Mouse (Mus musculus): ENCODE results near the gene Scyl1.

DNA sequence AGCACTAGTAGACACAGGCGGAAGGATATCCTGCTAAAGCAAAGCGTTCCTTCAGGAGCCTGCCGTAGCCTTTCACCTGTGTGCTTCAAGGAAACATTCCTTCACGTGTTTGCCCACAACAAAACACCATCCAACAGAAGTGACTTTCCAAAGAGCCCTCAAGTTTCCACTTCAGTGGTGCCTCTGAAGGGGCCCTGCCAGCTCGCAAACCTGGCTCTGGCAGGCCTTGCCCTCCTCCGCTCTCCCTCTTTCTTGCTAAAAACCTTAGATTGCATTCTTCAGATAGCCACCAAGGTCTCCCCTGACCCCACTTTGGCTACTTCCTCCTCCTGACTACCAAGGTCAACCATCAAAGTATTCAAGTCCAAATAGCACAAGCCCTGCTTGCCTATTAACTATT, 10.3 kb upstream of the Scyl1 start:
- TF ChIP-seq CTCF (IDR thresholded peaks at IDR 0.05; ENCODE audit: low read depth, low read length) (no peak), POLR2A (IDR thresholded peaks at IDR 0.05; ENCODE audit: extremely low read depth, insufficient read depth, low read length) (no peak)
